Mouse (Mus musculus) olfactory bulb, adult 2 months (tissue): ENCODE measurements around the gene Cyp2d12. TPM values are rescaled to one million over a fixed set of nuclear protein-coding genes. Genes with fewer than 3 reads are reported as not detected.

Experiments used
- H3K27ac ChIP-seq: fragments of 200-500 bp; 2 replicates; pipeline ENCODE4 v1.5.1; 2012; ENCODE audit warnings: low read depth, low read length; ENCODE audit not compliant: insufficient read depth
- H3K4me1 ChIP-seq: fragments of 200-500 bp; 2 replicates; pipeline ENCODE4 v1.6.1; 2012; ENCODE audit warnings: low read length; ENCODE audit not compliant: control insufficient read depth, insufficient read depth
- H3K4me3 ChIP-seq: fragments of 200-500 bp; 2 replicates; pipeline ENCODE4 v1.5.1; 2012; ENCODE audit warnings: mild to moderate bottlenecking, low read depth, low read length, moderate library complexity; ENCODE audit not compliant: insufficient read depth
- CTCF ChIP-seq: fragments of 200-500 bp; IDR thresholded peaks from 2 replicates; pipeline ENCODE4 v1.5.1; 2012; ENCODE audit warnings: low read depth, mild to moderate bottlenecking, low read length, moderate library complexity; ENCODE audit not compliant: insufficient read depth
- POLR2A ChIP-seq: fragments of 200-500 bp; IDR thresholded peaks from 2 replicates; pipeline ENCODE4 v1.6.1; 2012; ENCODE audit warnings: mild to moderate bottlenecking, low read depth, low read length, moderate library complexity; ENCODE audit not compliant: insufficient read depth
- WGBS: fragments of 180-500 bp; shearing (Covaris S2); methylation state at CpG from one replicate; pipeline ENCODE4 v1.1.7; 2018; 5-methylcytosine and 5-hydroxymethylcytosine counted together
- polyA plus RNA-seq: library from polyadenylated mRNA; stranded (reverse); fragments of >200 nt; gene quantifications from 2 replicates; pipeline ENCODE4 v1.2.4, GENCODE M21; 2012; ENCODE audit warnings: low replicate concordance; ENCODE audit not compliant: missing spikeins, insufficient read depth, insufficient read length

Cyp2d12 gene
- polyA plus RNA-seq, 1 experiment, result not detected

GRCm38 (mm10) chr15:82572856-82573255 lies 18.0 kb downstream of the Cyp2d12 start:
- TF ChIP-seq POLR2A, result no peak
- TF ChIP-seq CTCF, result no peak
- no peak overlapping the region for H3K27ac ChIP-seq
- no peaks in the 10 kb centered on the region for H3K4me1 ChIP-seq
- H3K4me3 ChIP-seq, result no peak overlapping the region
- 85% methylated on average over 1 of the region's 1 CpGs for WGBS

GRCm38 (mm10) chr15:82579071-82579470 lies 24.2 kb downstream of the Cyp2d12 start:
- Histone ChIP-seq H3K27ac (no peak overlapping the region), H3K4me1 (no peaks in the 10 kb centered on the region), H3K4me3 (no peak overlapping the region)
- TF ChIP-seq CTCF, result no peak
- TF ChIP-seq POLR2A, result no peak
- WGBS, result 56% methylated on average over 2 of the region's 2 CpGs

GRCm38 (mm10) chr15:82582621-82583020 lies 27.7 kb downstream of the Cyp2d12 start:
- H3K4me1 ChIP-seq, result no peaks in the 10 kb centered on the region
- H3K4me3 ChIP-seq, result no peak overlapping the region
- no peak overlapping the region for H3K27ac ChIP-seq
- WGBS, result 79% methylated on average over 9 of the region's 9 CpGs
- TF ChIP-seq POLR2A, result no peak
- TF ChIP-seq CTCF, result no peak

Other genes starting within 250 kb of the Cyp2d12 start
- gene Naga, start 216.1 kb upstream of the Cyp2d12 start, polyA plus RNA-seq, result not detected in 2 replicates
- gene Pheta2, start 216.1 kb upstream of the Cyp2d12 start, polyA plus RNA-seq, result not detected in 2 replicates
- gene Smdt1, start 216.1 kb upstream of the Cyp2d12 start, polyA plus RNA-seq, result not detected in 2 replicates
- not detected in 2 replicates for gene Ndufa6, start 200.8 kb upstream of the Cyp2d12 start, polyA plus RNA-seq
- not detected in 2 replicates for gene Cyp2d22, start 174.8 kb upstream of the Cyp2d12 start, polyA plus RNA-seq
- not detected in 2 replicates for gene Cyp2d11, start 161.1 kb upstream of the Cyp2d12 start, polyA plus RNA-seq
- gene Cyp2d10, start 147.9 kb upstream of the Cyp2d12 start, polyA plus RNA-seq, result not detected in 2 replicates
- not detected in 2 replicates for gene Cyp2d9, start 121.6 kb upstream of the Cyp2d12 start, polyA plus RNA-seq
- not detected in 2 replicates for gene Cyp2d34, start 65.9 kb downstream of the Cyp2d12 start, polyA plus RNA-seq
- gene Cyp2d40, start 209.1 kb downstream of the Cyp2d12 start, polyA plus RNA-seq, result not detected in 2 replicates
- gene Cyp2d26, start 239.2 kb downstream of the Cyp2d12 start, polyA plus RNA-seq, result not detected in 2 replicates